In genomic region chr1:155379289-155379688, GRCm38 (mm10) we compare ENCODE assay signal across 22 mouse cellular contexts. TPM values are rescaled to one million over a fixed set of nuclear protein-coding genes. Genes with fewer than 3 reads are reported as not detected.
A peak's percentile ranks its signal among the peaks of the same experiment; 100 is the strongest.
DNase-seq lines count a peak whose midpoint lies in the region; ATAC-seq and TF ChIP-seq lines count a peak whose summit lies in the region.
"Had no signal": no experiment of that assay in that cellular context is flagged by ENCODE, and none has a peak within 500 bp of the region (broad histone marks: within the 10 kb centered on the region; RNA-seq: fewer than 3 reads in every experiment).

No protein-coding gene starts in this region.

- no peak overlapping the region for H3K4me3 ChIP-seq in layer of hippocampus, adult 2 months
- H3K4me3 ChIP-seq: embryonic facial prominence, embryonic 12.5 days; forebrain, embryonic 12.5 days; gastrocnemius, adult 2 months; heart, embryonic 12.5 days; hindbrain, embryonic 10.5 days had no signal

- no peak overlapping the region for H3K27ac ChIP-seq in layer of hippocampus, adult 2 months
- H3K27ac ChIP-seq: embryonic facial prominence, embryonic 12.5 days; forebrain, embryonic 12.5 days; gastrocnemius, adult 2 months; hindbrain, embryonic 10.5 days; hindbrain, embryonic 14.5 days had no signal

- 0 out of 2 replicates have a peak, but pooled peaks have one; percentile 11 for ATAC-seq in common myeloid progenitor, adult 5-6 weeks (replicated peaks; ENCODE audit: low read depth, poor library complexity, severe bottlenecking)
- peak; percentile 61 for ATAC-seq in megakaryocyte-erythroid progenitor cell, adult 5-6 weeks (replicated peaks; ENCODE audit: low FRiP score, low TSS enrichment, poor library complexity, severe bottlenecking)
- ATAC-seq: CD4-positive, CD25-positive, alpha-beta regulatory T cell, adult 4 months; forebrain, embryonic 16.5 days had no signal

- DNase-seq in layer of hippocampus, adult 2 months (ENCODE audit: low spot score in 2 of 2): no peak
- DNase-seq in layer of hippocampus, postnatal 14 days (ENCODE audit: low spot score in 2 of 2): no peak
- DNase-seq in ES-CJ7 (ENCODE audit: low read depth, low spot score): peak; percentile 19
- DNase-seq in spleen, postnatal 4 days (ENCODE audit: low spot score in 2 of 2): no peak
- DNase-seq in left cerebral cortex, adult 9 months (ENCODE audit: low spot score in 2 of 2): no peak
- DNase-seq: adrenal gland, adult 8-10 months; adrenal gland, postnatal 36 days; B cell, adult 2 months; cerebellum, adult 11 months; cerebellum, adult 8-10 months; cerebellum, postnatal 14 days; gastrocnemius, adult 2 months; gastrocnemius, postnatal 25 days had no signal

- peak; percentile 30 for TF ChIP-seq CTCF in layer of hippocampus, adult 2 months (conservative IDR thresholded peaks at IDR 0.05)

RNA-seq across cellular contexts. Expression of gene Xpr1, which starts 37.9 kb away (rescaled TPM):
- 10 to 100 TPM; 91.0 to 94.0 TPM for total RNA-seq in layer of hippocampus, adult 2 months (2021)
- 10 to 100 TPM; 91.6 to 94.7 TPM for total RNA-seq in layer of hippocampus, postnatal 14 days (2021)
- 29.2 and 34.1 TPM in 2 replicates for total RNA-seq in common myeloid progenitor, adult 5-6 weeks (2017)
- total RNA-seq in megakaryocyte-erythroid progenitor cell, adult 5-6 weeks (2014; fragmentation: Nextera tagmentation): 44.5 and 50.1 TPM in 2 replicates
- 25.0 and 34.3 TPM in 2 replicates for total RNA-seq in megakaryocyte-erythroid progenitor cell, adult 5-6 weeks (2017)
